Mouse (Mus musculus) neural tube, embryonic 14.5 days (tissue): ENCODE data around the gene Lrrc55. TPM values are rescaled to one million over a fixed set of nuclear protein-coding genes. Genes with fewer than 3 reads are reported as not detected.

ENCODE experiments used
- ATAC-seq: fragments of 200-750 bp; cut with Nextera tagmentation; 2 replicates; pipeline ENCODE4 v1.8.0; 2017; ENCODE audit warnings: low read depth, mild to moderate bottlenecking, moderate TSS enrichment, moderate library complexity
- H3K27ac ChIP-seq: fragments of 300-500 bp; sonication (generic); 2 replicates; pipeline ENCODE4 v1.5.1; 2014; ENCODE audit warnings: low read depth, mild to moderate bottlenecking, control low read depth, low read length, moderate library complexity, mixed read lengths
- H3K27me3 ChIP-seq: fragments of 300-500 bp; sonication (generic); 2 replicates; pipeline ENCODE4 v1.6.1; 2014; ENCODE audit warnings: low read length; ENCODE audit not compliant: control insufficient read depth, insufficient read depth
- H3K36me3 ChIP-seq: fragments of 300-500 bp; sonication (generic); 2 replicates; pipeline ENCODE4 v1.6.1; 2014; ENCODE audit warnings: low read length, mixed read lengths; ENCODE audit not compliant: control insufficient read depth, insufficient read depth
- H3K4me1 ChIP-seq: fragments of 300-500 bp; sonication (generic); 2 replicates; pipeline ENCODE4 v1.6.1; 2014; ENCODE audit warnings: low read length; ENCODE audit not compliant: control insufficient read depth, insufficient read depth
- H3K4me2 ChIP-seq: fragments of 300-500 bp; sonication (generic); 2 replicates; pipeline ENCODE4 v1.6.1; 2014; ENCODE audit warnings: mild to moderate bottlenecking, low read depth, low read length, control low read depth
- H3K4me3 ChIP-seq: fragments of 300-500 bp; sonication (generic); 2 replicates; pipeline ENCODE4 v1.5.1; 2014; ENCODE audit warnings: low read depth, low read length, control low read depth, mixed read lengths
- H3K9ac ChIP-seq: fragments of 300-500 bp; sonication (generic); replicated peaks from 2 replicates; pipeline ENCODE4 v1.6.1; 2014; ENCODE audit warnings: low read depth, mild to moderate bottlenecking, control low read depth, low read length, mixed read lengths
- H3K9me3 ChIP-seq: fragments of 300-500 bp; sonication (generic); 2 replicates; pipeline ENCODE4 v1.6.1; 2016; ENCODE audit warnings: low read length; ENCODE audit not compliant: control insufficient read depth
- WGBS: fragments of 180-500 bp; shearing (Covaris S2); extraction: QIAGEN DNeasy Blood & Tissue Kit; methylation state at CpG from one replicate; pipeline ENCODE4 v1.1.7; 2014; 5-methylcytosine and 5-hydroxymethylcytosine counted together
- polyA plus RNA-seq: library from polyadenylated mRNA; unstranded; fragments of >200 nt; fragmentation: Nextera tagmentation; extraction: Ambion mirVana; gene quantifications from 2 replicates; pipeline ENCODE4 v1.2.1, GENCODE M21; 2014

The Lrrc55 gene
- polyA plus RNA-seq, 1 experiment from 2014 or later: 11.2 TPM

- no peak overlapping the region for H3K9ac ChIP-seq
- no peak overlapping the region for H3K4me2 ChIP-seq
- H3K36me3 ChIP-seq: no peaks in the 10 kb centered on the region
- H3K9me3 ChIP-seq: no peaks in the 10 kb centered on the region
- WGBS: 0% methylated on average over 1 of the region's 1 CpGs
- ATAC-seq: no peak
- H3K4me1 ChIP-seq: no peaks in the 10 kb centered on the region
- H3K27ac ChIP-seq: no peak overlapping the region
- no peaks in the 10 kb centered on the region for H3K27me3 ChIP-seq
- H3K4me3 ChIP-seq: no peak overlapping the region
Observed at GRCm38 (mm10) chr2:85131724-85132123, 65.3 kb downstream of the Lrrc55 start.

- no peaks in the 10 kb centered on the region for H3K9me3 ChIP-seq
- no peak overlapping the region for H3K4me2 ChIP-seq
- no peak overlapping the region for H3K9ac ChIP-seq
- no peaks in the 10 kb centered on the region for H3K27me3 ChIP-seq
- no peak overlapping the region for H3K4me3 ChIP-seq
- no peak for ATAC-seq
- no peak overlapping the region for H3K27ac ChIP-seq
- WGBS: 32% methylated on average over 2 of the region's 2 CpGs
- H3K4me1 ChIP-seq: no peaks in the 10 kb centered on the region
- no peaks in the 10 kb centered on the region for H3K36me3 ChIP-seq
Observed at GRCm38 (mm10) chr2:85131226-85131625, 65.8 kb downstream of the Lrrc55 start.

- WGBS: 51% methylated on average over 6 of the region's 6 CpGs
- no peak overlapping the region for H3K4me2 ChIP-seq
- no peak overlapping the region for H3K4me3 ChIP-seq
- ATAC-seq: peak; percentile 31
- no peak overlapping the region for H3K27ac ChIP-seq
- no peaks in the 10 kb centered on the region for H3K27me3 ChIP-seq
- no peaks in the 10 kb centered on the region for H3K4me1 ChIP-seq
- H3K9ac ChIP-seq: no peak overlapping the region
- no peaks in the 10 kb centered on the region for H3K36me3 ChIP-seq
- H3K9me3 ChIP-seq: no peaks in the 10 kb centered on the region
Observed at GRCm38 (mm10) chr2:85129496-85129971, 67.5 kb downstream of the Lrrc55 start.

GRCm38 (mm10) chr2:85123869-85124535 lies 73.0 kb downstream of the Lrrc55 start:
- Histone ChIP-seq H3K4me2 (no peak overlapping the region), H3K27ac (no peak overlapping the region), H3K9ac (no peak overlapping the region), H3K4me3 (no peak overlapping the region), H3K9me3 (no peaks in the 10 kb centered on the region), H3K4me1 (no peaks in the 10 kb centered on the region), H3K36me3 (no peaks in the 10 kb centered on the region), H3K27me3 (no peaks in the 10 kb centered on the region)
- ATAC-seq: peak; percentile 96
- WGBS: 38% methylated on average over 1 of the region's 1 CpGs

GRCm38 (mm10) chr2:85123187-85123868 lies 73.7 kb downstream of the Lrrc55 start:
- ATAC-seq: peak; percentile 86
- WGBS: 32% methylated on average over 5 of the region's 5 CpGs

More at GRCm38 (mm10) chr2:85123187-85123868, 73.7 kb downstream of the Lrrc55 start:
- Histone ChIP-seq H3K4me3 (no peak overlapping the region), H3K27ac (no peak overlapping the region), H3K4me2 (no peak overlapping the region), H3K9ac (no peak overlapping the region), H3K9me3 (no peaks in the 10 kb centered on the region), H3K27me3 (no peaks in the 10 kb centered on the region), H3K36me3 (no peaks in the 10 kb centered on the region), H3K4me1 (no peaks in the 10 kb centered on the region)

Other genes starting within 250 kb of the Lrrc55 start
- not detected in 2 replicates for gene Prg2, start 216.7 kb downstream of the Lrrc55 start, polyA plus RNA-seq
- not detected in 2 replicates for gene Prg3, start 209.0 kb downstream of the Lrrc55 start, polyA plus RNA-seq
- 152 and 178 TPM in 2 replicates for gene Ssrp1, start 160.0 kb downstream of the Lrrc55 start, polyA plus RNA-seq
- 0.94 and 22.0 TPM in 2 replicates for gene P2rx3, start 159.7 kb downstream of the Lrrc55 start, polyA plus RNA-seq
- gene Tnks1bp1, start 149.2 kb downstream of the Lrrc55 start, polyA plus RNA-seq: 6.8 and 10.6 TPM in 2 replicates
- 12.8 and 40.6 TPM in 2 replicates for gene Aplnr, start 61.0 kb downstream of the Lrrc55 start, polyA plus RNA-seq
- not detected in 2 replicates for gene Olfr987, start 142.1 kb upstream of the Lrrc55 start, polyA plus RNA-seq
- gene Olfr988, start 166.0 kb upstream of the Lrrc55 start, polyA plus RNA-seq: not detected in 2 replicates
- not detected in 2 replicates for gene Olfr992, start 212.3 kb upstream of the Lrrc55 start, polyA plus RNA-seq
- gene Olfr993, start 217.7 kb upstream of the Lrrc55 start, polyA plus RNA-seq: not detected in 2 replicates
- gene Olfr994, start 239.3 kb upstream of the Lrrc55 start, polyA plus RNA-seq: not detected in 2 replicates
- gene Olfr995, start 246.4 kb upstream of the Lrrc55 start, polyA plus RNA-seq: not detected in 2 replicates